Mouse (Mus musculus): ENCODE results near the gene Fbxl18. TPM values are rescaled to one million over a fixed set of nuclear protein-coding genes. Genes with fewer than 3 reads are reported as not detected.

Gene Fbxl18
- polyA plus RNA-seq, 1 experiment from 2014 or later: 17.8 TPM

DNA sequence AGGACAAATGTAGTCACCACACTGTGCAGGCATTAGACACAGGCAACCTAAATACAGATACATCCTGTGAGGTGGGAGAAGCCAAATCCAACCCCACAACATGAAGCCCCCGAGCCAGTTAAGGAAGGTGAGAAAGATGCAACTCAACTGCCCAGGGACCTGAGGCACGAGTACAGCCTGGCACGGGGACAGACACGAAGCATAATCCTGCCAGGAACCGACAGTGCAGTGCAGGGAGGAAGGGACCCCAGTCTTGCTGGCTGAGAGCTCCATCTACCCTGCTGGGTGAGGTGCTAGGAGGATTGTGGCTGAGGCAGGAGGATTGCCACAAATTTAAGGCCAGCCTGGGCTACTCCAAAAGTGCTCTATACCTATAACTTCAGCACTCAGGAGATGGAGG is 18.3 kb downstream of the Fbxl18 start:
- Histone ChIP-seq H3K27ac (no peak overlapping the region), H3K27me3 (no peaks in the 10 kb centered on the region), H3K36me3 (peaks cover 54% of the 10 kb centered on the region), H3K4me3 (replicated peaks) (no peak overlapping the region), H3K4me1 (peaks cover 29% of the 10 kb centered on the region), H3K9ac (no peak overlapping the region), H3K9me3 (replicated peaks) (no peaks in the 10 kb centered on the region), H3K4me2 (no peak overlapping the region)
- WGBS: 92% methylated on average over 5 of the region's 5 CpGs
- ATAC-seq (replicated peaks; ENCODE audit: low FRiP score): no peak

GRCm38 (mm10) chr5:142875513-142875905 is 19.7 kb downstream of the Fbxl18 start:
- 93% methylated on average over 10 of the region's 10 CpGs for WGBS

DNA sequence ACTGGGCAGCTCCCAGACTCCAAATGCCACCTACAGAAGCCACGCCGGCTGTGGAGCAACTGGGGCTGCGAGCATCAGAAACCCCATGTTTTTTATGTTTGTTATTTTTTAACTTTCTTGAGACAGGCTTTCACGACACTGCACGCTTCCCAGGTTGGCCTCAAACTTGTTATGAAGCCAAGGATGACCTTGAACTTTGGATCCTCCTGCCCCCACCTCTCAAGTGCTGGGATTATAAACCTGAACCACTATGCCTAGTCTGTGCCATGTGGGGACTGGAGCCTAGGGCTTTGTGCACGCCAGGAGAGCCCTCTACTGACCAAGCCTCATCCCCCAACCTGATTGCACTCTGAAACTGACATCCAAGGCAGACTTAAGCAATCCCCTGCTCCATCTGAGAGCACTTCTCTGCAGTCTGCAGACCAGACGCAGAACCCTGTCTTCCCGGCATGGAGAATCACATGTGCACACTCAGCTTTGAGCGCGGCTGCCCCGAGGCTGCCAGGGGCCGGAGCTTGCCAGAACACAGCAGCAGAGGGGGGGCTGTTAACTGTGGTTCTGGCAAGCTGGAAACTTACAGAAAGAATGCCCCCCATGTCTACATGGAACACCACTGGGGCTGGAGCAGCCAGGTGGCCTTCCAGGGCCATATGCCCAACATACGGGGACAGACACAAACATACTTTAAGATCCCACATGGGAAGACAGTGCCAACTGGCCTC is 20.3 kb downstream of the Fbxl18 start:
- WGBS: 90% methylated on average over 13 of the region's 13 CpGs
- peaks cover 68% of the 10 kb centered on the region for H3K36me3 ChIP-seq

More at GRCm38 (mm10) chr5:142875513-142875905, 19.7 kb downstream of the Fbxl18 start:
- H3K4me1 ChIP-seq: peaks cover 16% of the 10 kb centered on the region
- no peaks in the 10 kb centered on the region for H3K27me3 ChIP-seq
- no peak overlapping the region for H3K4me2 ChIP-seq
- ATAC-seq (replicated peaks; ENCODE audit: low FRiP score): no peak
- no peak overlapping the region for H3K9ac ChIP-seq
- no peak overlapping the region for H3K27ac ChIP-seq
- H3K4me3 ChIP-seq (replicated peaks): no peak overlapping the region
- H3K36me3 ChIP-seq: peaks cover 65% of the 10 kb centered on the region
- H3K9me3 ChIP-seq (replicated peaks): no peaks in the 10 kb centered on the region

GRCm38 (mm10) chr5:142873718-142874117 is 21.5 kb downstream of the Fbxl18 start:
- Histone ChIP-seq H3K9me3 (replicated peaks) (no peaks in the 10 kb centered on the region), H3K4me3 (replicated peaks) (no peak overlapping the region), H3K27ac (no peak overlapping the region), H3K9ac (no peak overlapping the region), H3K27me3 (no peaks in the 10 kb centered on the region), H3K4me1 (peaks cover 5% of the 10 kb centered on the region; the same call in 1 of the 2 replicates), H3K36me3 (peaks cover 74% of the 10 kb centered on the region), H3K4me2 (no peak overlapping the region)
- no peak for ATAC-seq (replicated peaks; ENCODE audit: low FRiP score)
- 92% methylated on average over 7 of the region's 7 CpGs for WGBS

More for the DNA sequence above, 20.3 kb downstream of the Fbxl18 start:
- Histone ChIP-seq H3K27ac (no peak overlapping the region), H3K4me3 (replicated peaks) (no peak overlapping the region), H3K4me1 (peaks cover 10% of the 10 kb centered on the region), H3K9ac (no peak overlapping the region), H3K27me3 (no peaks in the 10 kb centered on the region), H3K4me2 (no peak overlapping the region), H3K9me3 (replicated peaks) (no peaks in the 10 kb centered on the region)
- no peak for ATAC-seq (replicated peaks; ENCODE audit: low FRiP score)

GRCm38 (mm10) chr5:142871765-142872164 is 23.5 kb downstream of the Fbxl18 start:
- no peak overlapping the region for H3K27ac ChIP-seq
- no peak for ATAC-seq (replicated peaks; ENCODE audit: low FRiP score)
- H3K36me3 ChIP-seq: peaks cover 68% of the 10 kb centered on the region
- H3K4me1 ChIP-seq: no peaks in the 10 kb centered on the region
- H3K27me3 ChIP-seq: no peaks in the 10 kb centered on the region
- WGBS: 66% methylated on average over 12 of the region's 12 CpGs
- H3K4me3 ChIP-seq (replicated peaks): no peak overlapping the region
- H3K9me3 ChIP-seq (replicated peaks): no peaks in the 10 kb centered on the region
- no peak overlapping the region for H3K4me2 ChIP-seq
- H3K9ac ChIP-seq: no peak overlapping the region

- no peaks in the 10 kb centered on the region for H3K4me1 ChIP-seq
- no peak overlapping the region for H3K4me2 ChIP-seq
- no peak overlapping the region for H3K9ac ChIP-seq
- WGBS: 46% methylated on average over 13 of the region's 13 CpGs
- peaks cover 53% of the 10 kb centered on the region for H3K36me3 ChIP-seq
- no peak overlapping the region for H3K27ac ChIP-seq
- H3K9me3 ChIP-seq (replicated peaks): no peaks in the 10 kb centered on the region
- H3K27me3 ChIP-seq: no peaks in the 10 kb centered on the region
- H3K4me3 ChIP-seq (replicated peaks): no peak overlapping the region
- no peak for ATAC-seq (replicated peaks; ENCODE audit: low FRiP score)
Observed at GRCm38 (mm10) chr5:142869463-142869862, 25.8 kb downstream of the Fbxl18 start.

- Histone ChIP-seq H3K36me3 (peaks cover 3% of the 10 kb centered on the region; the same call in 1 of the 2 replicates), H3K4me3 (replicated peaks) (no peak overlapping the region), H3K27me3 (no peaks in the 10 kb centered on the region), H3K4me2 (no peak overlapping the region), H3K9ac (no peak overlapping the region), H3K27ac (no peak overlapping the region), H3K4me1 (peaks cover 5% of the 10 kb centered on the region; the same call in 1 of the 2 replicates), H3K9me3 (replicated peaks) (peaks cover 3% of the 10 kb centered on the region; the same call in 1 of the 2 replicates)
- 57% methylated on average over 16 of the region's 16 CpGs for WGBS
- ATAC-seq (replicated peaks; ENCODE audit: low FRiP score): no peak
Observed at GRCm38 (mm10) chr5:142857763-142858229, 37.4 kb downstream of the Fbxl18 start.

DNA sequence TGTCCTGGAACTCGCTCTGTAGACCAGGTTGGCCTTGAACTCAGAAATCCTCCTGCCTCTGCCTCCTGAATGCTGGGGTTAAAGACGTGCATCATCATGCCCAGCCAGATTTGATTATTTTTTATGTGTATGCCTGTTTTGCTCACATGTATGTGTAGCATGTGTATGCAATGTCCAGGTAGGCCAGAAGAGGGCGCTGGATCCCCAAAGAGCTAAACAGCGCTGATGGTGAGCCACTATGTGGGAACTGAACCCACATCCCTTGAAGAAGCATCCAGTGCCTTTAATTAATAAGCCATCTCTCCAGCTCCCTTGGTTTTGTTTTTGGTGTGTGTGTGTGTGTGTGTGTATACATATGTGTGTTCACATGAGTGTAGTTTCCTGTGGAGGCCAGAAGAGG is 38.8 kb downstream of the Fbxl18 start:
- no peak overlapping the region for H3K27ac ChIP-seq
- WGBS: 80% methylated on average over 4 of the region's 4 CpGs

DNA sequence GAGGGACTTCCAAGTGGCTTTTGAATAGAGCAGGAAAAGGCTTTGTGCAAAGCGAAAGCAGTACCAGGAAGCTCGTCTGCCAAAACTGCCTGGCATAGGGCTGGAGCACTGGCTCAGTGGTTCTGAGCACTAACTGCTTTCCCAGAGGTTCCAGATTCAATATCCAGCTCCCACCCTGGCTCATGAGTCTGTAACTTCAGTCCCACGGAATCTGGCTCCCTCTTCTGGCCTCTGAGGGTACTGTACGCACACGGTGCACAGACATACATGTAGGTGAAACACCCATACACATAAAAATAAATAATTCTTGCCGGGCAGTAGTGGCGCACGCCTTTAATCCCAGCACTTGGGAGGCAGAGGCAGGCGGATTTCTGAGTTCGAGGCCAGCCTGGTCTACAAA is 40.3 kb downstream of the Fbxl18 start:
- peaks cover 3% of the 10 kb centered on the region; the same call in 1 of the 2 replicates for H3K9me3 ChIP-seq (replicated peaks)
- peaks cover 5% of the 10 kb centered on the region; the same call in 1 of the 2 replicates for H3K4me1 ChIP-seq
- H3K9ac ChIP-seq: no peak overlapping the region
- peaks cover 3% of the 10 kb centered on the region; the same call in 1 of the 2 replicates for H3K36me3 ChIP-seq
- 85% methylated on average over 10 of the region's 10 CpGs for WGBS
- no peak overlapping the region for H3K4me2 ChIP-seq
- ATAC-seq (replicated peaks; ENCODE audit: low FRiP score): no peak
- no peaks in the 10 kb centered on the region for H3K27me3 ChIP-seq
- H3K27ac ChIP-seq: no peak overlapping the region
- H3K4me3 ChIP-seq (replicated peaks): no peak overlapping the region

More for the DNA sequence above, 38.8 kb downstream of the Fbxl18 start:
- ATAC-seq (replicated peaks; ENCODE audit: low FRiP score): no peak
- no peaks in the 10 kb centered on the region for H3K27me3 ChIP-seq
- peaks cover 3% of the 10 kb centered on the region; the same call in 1 of the 2 replicates for H3K9me3 ChIP-seq (replicated peaks)
- no peak overlapping the region for H3K4me3 ChIP-seq (replicated peaks)
- H3K36me3 ChIP-seq: peaks cover 3% of the 10 kb centered on the region; the same call in 1 of the 2 replicates
- no peak overlapping the region for H3K4me2 ChIP-seq
- no peak overlapping the region for H3K9ac ChIP-seq
- H3K4me1 ChIP-seq: peaks cover 5% of the 10 kb centered on the region; the same call in 1 of the 2 replicates

DNA sequence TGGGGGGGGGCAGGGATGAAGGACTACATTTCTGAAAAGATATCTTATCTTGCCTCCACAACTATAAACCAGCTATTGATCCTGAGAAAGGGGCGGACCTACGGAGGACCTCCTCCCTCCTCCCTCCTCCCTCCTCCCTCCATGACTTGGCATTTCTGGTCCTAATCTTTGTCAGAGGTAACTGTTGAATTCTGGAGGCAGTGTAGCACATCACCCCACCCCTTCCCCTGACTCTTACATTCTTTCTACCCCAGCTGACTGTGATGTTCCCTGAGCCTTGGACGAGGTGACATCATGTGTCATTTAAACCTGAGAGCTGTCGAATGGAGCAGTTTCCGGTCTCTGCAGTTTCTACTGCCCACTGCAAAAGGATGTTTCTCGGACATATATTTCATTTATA is 41.6 kb downstream of the Fbxl18 start:
- WGBS: 73% methylated on average over 6 of the region's 6 CpGs
- Histone ChIP-seq H3K4me3 (replicated peaks) (no peak overlapping the region), H3K4me1 (peaks cover 5% of the 10 kb centered on the region; the same call in 1 of the 2 replicates), H3K36me3 (peaks cover 3% of the 10 kb centered on the region; the same call in 1 of the 2 replicates), H3K9me3 (replicated peaks) (peaks cover 3% of the 10 kb centered on the region; the same call in 1 of the 2 replicates), H3K4me2 (no peak overlapping the region), H3K27me3 (no peaks in the 10 kb centered on the region), H3K27ac (no peak overlapping the region), H3K9ac (no peak overlapping the region)
- no peak for ATAC-seq (replicated peaks; ENCODE audit: low FRiP score)

- Histone ChIP-seq H3K4me2 (no peak overlapping the region), H3K4me3 (replicated peaks) (no peak overlapping the region), H3K27me3 (no peaks in the 10 kb centered on the region), H3K9me3 (replicated peaks) (peaks cover 3% of the 10 kb centered on the region; the same call in 1 of the 2 replicates), H3K4me1 (no peaks in the 10 kb centered on the region), H3K27ac (no peak overlapping the region), H3K36me3 (peaks cover 3% of the 10 kb centered on the region; the same call in 1 of the 2 replicates), H3K9ac (no peak overlapping the region)
- ATAC-seq (replicated peaks; ENCODE audit: low FRiP score): no peak
- WGBS: 41% methylated on average over 5 of the region's 5 CpGs
Observed at GRCm38 (mm10) chr5:142851681-142852049, 43.6 kb downstream of the Fbxl18 start.

GRCm38 (mm10) chr5:142850916-142851680 is 44.1 kb downstream of the Fbxl18 start:
- no peak overlapping the region for H3K9ac ChIP-seq
- ATAC-seq (replicated peaks; ENCODE audit: low FRiP score): no peak
- H3K4me3 ChIP-seq (replicated peaks): no peak overlapping the region
- H3K4me1 ChIP-seq: no peaks in the 10 kb centered on the region
- no peak overlapping the region for H3K27ac ChIP-seq
- H3K9me3 ChIP-seq (replicated peaks): no peaks in the 10 kb centered on the region
- no peak overlapping the region for H3K4me2 ChIP-seq
- no peaks in the 10 kb centered on the region for H3K36me3 ChIP-seq
- WGBS: 81% methylated on average over 7 of the region's 7 CpGs
- H3K27me3 ChIP-seq: no peaks in the 10 kb centered on the region

Data from kidney, embryonic 15.5 days (tissue).